Mouse (Mus musculus) activated CD4-positive, CD25-positive, alpha-beta regulatory T cell, adult 4 months (primary cell): ENCODE results near the gene Prim1. TPM values are rescaled to one million over a fixed set of nuclear protein-coding genes. Genes with fewer than 3 reads are reported as not detected.

ENCODE experiments used
- ATAC-seq: one replicate; pipeline ENCODE4 v1.8.0; 2017
- polyA plus RNA-seq, 2 experiments: library from polyadenylated mRNA; unstranded; fragments of 100-300 nt; shearing (Covaris generic); gene quantifications; one replicate each; pipeline ENCODE4 v1.2.1; 2017

The Prim1 gene
- 10 to 100 TPM; 26.5 to 37.8 TPM for polyA plus RNA-seq

DNA sequence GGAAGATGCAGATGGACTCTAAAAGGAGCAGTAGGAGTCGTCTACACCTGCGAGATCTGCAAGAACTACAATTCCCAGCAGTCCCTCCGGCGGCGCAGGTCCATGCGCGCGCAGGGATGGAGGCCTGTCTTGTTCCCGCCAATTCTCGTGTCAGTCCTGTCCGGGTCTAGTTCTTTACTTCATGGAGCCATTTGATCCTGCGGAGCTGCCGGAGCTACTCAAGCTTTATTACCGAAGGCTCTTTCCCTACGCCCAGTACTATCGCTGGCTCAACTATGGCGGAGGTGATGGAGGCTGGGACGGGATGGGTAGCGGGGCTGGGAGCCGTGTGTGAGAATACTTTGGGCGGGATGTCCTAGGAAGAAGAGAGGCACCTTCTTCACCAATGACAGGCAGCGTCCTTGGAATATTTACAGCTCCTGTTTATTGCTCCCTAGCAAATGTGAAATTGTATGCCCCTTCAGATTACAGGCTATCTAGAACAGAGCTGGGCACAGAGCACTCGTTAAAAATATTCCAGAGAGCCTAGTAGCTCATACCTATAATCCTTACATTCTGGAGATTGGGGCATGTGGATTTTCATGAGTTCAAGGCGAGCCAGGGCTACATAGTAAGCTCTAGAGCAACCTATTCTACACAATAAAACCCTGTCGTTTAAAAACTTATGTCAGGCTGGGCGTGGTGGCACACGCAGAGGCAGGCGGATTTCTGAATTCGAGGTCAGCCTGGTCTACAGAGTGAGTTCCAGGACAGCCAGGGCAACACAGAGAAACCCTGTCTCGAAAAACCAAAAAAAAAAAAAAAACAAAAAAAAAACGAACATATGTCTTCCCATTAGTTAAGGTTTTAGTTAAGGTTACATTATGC is at the start of gene Prim1:
TSS of gene Prim1 (plus strand) at position 101 of the 867 bp plus-strand sequence.
- peak; percentile 94 for ATAC-seq

GRCm38 (mm10) chr10:127966506-127966905 is 48.5 kb upstream of the Prim1 start:
- ATAC-seq = no peak

- no peak for ATAC-seq
Observed at GRCm38 (mm10) chr10:127969820-127970219, 45.1 kb upstream of the Prim1 start.

GRCm38 (mm10) chr10:127970359-127970831 is 44.6 kb upstream of the Prim1 start:
- no peak for ATAC-seq

DNA sequence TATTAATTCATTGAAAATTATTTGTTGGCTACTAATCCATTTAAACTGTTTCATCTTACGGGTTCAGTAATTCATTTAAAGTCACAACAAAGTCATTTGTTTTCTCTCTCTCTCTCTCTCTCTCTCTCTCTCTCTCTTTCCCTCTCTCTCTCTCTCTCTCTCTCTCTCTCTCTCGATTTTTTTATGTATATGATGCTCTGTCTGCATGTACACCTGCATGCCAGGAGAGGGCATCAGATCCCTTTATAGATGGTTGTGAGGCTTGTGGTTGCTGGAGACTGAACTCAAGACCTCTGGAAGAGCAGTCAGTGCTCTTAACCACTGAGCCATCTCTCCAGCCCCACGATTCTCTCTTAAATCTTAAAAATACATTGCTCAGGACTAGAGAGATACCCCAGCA is 43.8 kb upstream of the Prim1 start:
- no peak for ATAC-seq

DNA sequence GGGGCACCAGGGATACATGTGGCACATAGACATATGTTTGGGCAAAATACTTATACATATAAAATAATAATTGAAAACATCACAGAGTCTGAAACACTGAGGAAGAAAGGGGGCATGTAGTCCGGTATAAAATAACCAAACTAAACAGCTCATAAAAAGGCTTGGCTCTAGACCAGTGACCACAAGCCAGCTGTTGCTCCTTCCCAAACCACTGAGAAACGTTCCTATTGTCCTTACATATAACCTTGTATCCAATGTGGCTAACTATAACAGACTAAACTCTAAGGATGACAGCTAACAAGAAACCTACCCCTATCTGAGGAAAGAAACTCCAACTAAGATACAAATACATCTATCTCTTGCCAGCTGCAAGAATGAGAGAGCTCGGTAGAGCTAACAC is 40.9 kb upstream of the Prim1 start:
- no peak for ATAC-seq

DNA sequence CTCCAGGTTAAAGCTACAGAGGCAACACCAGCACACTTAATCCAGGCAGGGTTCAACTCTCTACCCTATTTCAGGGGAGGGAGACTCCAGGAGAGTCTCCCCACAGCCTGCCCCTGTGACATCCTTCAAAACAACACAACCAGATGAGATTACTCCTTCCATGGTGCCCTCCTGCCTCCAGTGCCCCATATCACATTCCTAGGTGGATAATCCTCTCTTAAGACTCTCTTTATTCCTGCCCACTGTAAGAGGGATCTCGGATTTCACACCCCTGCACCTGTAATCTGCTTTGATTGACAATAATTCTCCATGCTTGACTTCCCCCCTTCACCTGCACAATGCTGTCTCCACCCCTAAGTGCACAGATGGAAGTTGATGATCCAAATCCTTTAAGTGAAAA is 39.5 kb upstream of the Prim1 start:
- ATAC-seq = no peak

- ATAC-seq = no peak
Observed at GRCm38 (mm10) chr10:127984650-127985049, 30.3 kb upstream of the Prim1 start.

DNA sequence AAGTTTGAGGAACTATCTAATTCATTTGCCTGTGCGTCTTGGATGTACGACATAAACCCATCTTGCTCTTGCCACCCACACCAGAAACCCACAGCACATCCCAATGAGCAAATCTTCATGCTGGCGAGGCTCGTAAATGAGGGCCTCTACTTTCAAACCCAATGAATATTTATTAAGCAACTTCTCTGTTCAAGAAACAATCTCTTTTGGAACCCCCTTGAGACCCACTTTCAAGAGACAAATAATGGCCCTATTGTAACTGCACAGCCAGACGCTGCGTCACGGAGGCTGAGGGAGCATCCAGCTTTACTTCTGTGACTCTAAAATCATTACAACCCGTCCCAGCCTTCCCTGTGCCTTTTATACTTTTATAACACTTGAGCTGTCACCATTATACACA is 29.4 kb upstream of the Prim1 start:
- ATAC-seq = no peak

DNA sequence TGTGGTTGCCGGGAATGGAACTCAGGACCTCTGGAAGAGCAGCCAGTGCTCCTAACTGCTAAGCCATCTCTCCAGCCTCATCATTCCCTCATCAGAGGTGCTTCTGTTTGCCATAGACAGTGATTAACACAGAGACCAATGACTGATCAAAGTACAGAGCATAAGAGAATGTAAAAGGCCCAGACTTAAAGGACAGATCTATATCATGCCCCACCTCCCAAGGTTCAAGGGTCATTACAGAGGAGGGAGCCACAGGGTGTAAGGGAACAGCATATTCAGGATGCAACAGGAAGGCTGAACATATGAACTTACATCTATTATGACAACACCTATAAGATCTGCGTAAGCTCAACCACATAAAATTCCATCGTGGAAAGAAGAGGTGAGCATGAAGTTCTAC is 18.3 kb upstream of the Prim1 start:
- ATAC-seq = no peak

- no peak for ATAC-seq
Observed at GRCm38 (mm10) chr10:127998260-127998659, 16.7 kb upstream of the Prim1 start.

DNA sequence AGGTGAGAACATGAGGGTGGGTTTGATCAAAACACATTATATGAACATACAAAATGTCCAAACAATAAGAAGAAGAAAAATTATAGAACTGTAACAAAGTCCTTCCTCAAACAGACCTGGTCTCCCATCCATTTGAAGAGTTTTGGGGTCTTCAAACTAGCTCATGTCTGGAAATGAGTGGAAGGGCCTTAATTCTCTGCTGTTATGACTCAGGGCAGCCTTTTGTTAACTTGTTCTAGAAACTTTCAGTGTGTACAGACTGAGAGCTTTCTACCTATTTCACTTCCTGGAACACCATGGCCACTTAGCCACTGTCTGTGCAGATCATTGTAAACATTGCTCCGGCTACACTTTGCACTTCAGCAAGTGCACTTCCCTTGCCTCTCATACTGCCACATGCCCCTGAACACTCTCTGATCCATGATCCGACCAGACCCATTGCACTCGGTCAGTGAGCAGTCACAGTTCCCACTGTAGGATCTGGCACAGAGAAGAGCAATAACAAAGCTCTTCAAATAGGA is 11.6 kb upstream of the Prim1 start:
- ATAC-seq = no peak

GRCm38 (mm10) chr10:128004918-128005317 is 10.1 kb upstream of the Prim1 start:
- ATAC-seq = no peak

GRCm38 (mm10) chr10:128005479-128005878 is 9.5 kb upstream of the Prim1 start:
- ATAC-seq = no peak

DNA sequence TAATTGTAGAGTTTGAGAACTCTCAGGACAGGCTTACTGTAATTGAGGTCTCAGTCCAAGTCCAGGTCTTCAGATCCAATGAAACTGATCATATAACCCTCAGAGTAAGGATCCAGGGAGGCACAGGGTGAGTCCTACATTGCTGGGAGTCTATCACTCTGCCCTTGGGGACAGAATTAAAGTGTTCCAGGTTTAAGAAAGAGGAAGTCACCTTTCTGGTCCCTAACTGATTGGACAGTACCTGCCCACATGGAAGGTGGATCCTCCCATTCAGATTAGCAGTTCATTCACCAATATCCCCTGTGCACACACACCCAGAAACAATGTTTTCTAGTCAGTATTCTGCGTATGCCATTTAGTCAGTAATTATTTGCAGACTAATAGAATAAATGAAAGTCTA is 7.5 kb upstream of the Prim1 start, which contains the start of gene Hsd17b6:
TSS of gene Hsd17b6 (minus strand) at position 166 of the 400 bp plus-strand sequence.
- no peak for ATAC-seq

GRCm38 (mm10) chr10:128008207-128008889 is 6.6 kb upstream of the Prim1 start:
- peak; percentile 85 for ATAC-seq

GRCm38 (mm10) chr10:128009735-128010134 is 5.2 kb upstream of the Prim1 start:
- ATAC-seq = no peak

GRCm38 (mm10) chr10:128022196-128022595 is 7.2 kb downstream of the Prim1 start:
- ATAC-seq = no peak

- ATAC-seq = no peak
Observed at GRCm38 (mm10) chr10:128023496-128023895, 8.5 kb downstream of the Prim1 start.

DNA sequence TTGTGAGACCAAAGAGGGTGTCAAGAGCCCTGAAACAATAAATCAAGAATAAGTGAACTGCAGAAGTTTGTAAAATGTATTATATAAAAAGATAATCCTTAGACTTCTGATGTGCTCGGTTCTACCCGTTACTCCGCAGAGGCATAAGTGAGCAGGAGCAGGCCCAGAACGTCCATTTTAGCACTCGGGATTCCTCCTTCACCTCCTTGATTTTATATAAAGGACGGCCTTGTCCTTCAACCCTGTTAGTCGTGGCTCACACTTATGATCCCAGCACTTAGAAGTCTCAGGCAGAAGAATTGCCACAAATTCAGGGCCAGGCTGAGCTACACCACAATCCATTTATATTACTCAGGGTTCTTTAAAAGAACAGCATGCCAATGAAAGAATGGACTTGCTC is 15.0 kb downstream of the Prim1 start:
- no peak for ATAC-seq

DNA sequence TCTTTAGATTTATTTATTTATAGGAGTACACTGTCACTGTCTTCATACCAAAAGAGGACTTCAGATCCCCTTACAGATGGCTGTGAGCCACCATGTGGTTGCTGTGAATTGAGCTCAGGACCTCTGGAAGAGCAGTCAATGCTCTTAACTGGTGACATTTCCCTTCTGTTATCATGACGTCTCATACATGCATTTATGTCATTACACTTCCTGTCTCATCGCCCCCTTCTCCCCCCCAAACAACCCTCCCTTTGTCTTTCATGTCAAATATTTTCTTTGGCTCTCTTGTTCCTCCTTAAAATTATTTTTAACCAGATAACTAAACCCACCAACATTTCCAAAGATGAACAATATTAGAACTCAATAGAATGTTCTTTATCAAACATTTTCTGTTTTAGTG is 15.9 kb downstream of the Prim1 start:
- no peak for ATAC-seq

GRCm38 (mm10) chr10:128036746-128037425 is 21.9 kb downstream of the Prim1 start:
- peak; percentile 5 for ATAC-seq

GRCm38 (mm10) chr10:128037921-128038320 is 23.0 kb downstream of the Prim1 start:
- no peak for ATAC-seq
